ENCODE assay signal across 9 mouse cellular contexts in genomic region chr9:96888742-96889344, GRCm38 (mm10). TPM values are rescaled to one million over a fixed set of nuclear protein-coding genes. Genes with fewer than 3 reads are reported as not detected.
A peak's percentile ranks its signal among the peaks of the same experiment; 100 is the strongest.
DNase-seq lines count a peak whose midpoint lies in the region; ATAC-seq and TF ChIP-seq lines count a peak whose summit lies in the region.
"Had no signal": no experiment of that assay in that cellular context is flagged by ENCODE, and none has a peak within 500 bp of the region (broad histone marks: within the 10 kb centered on the region; RNA-seq: fewer than 3 reads in every experiment).

No protein-coding gene starts in this region.

- peak overlapping the region; percentile 93 for H3K4me2 ChIP-seq in embryonic facial prominence, embryonic 15.5 days (replicated peaks)
- H3K4me2 ChIP-seq in hindbrain, embryonic 13.5 days: peak overlapping the region; percentile 72
- H3K4me2 ChIP-seq in limb, embryonic 14.5 days (replicated peaks; ENCODE audit: low read depth, low read length, severe bottlenecking): peak overlapping the region; percentile 97
- peak overlapping the region; percentile 78 for H3K4me2 ChIP-seq in myocyte (ENCODE audit: low read depth)

- H3K9ac ChIP-seq in embryonic facial prominence, embryonic 15.5 days: peak overlapping the region; percentile 83
- peak overlapping the region; percentile 88 for H3K9ac ChIP-seq in hindbrain, embryonic 13.5 days
- peak overlapping the region; percentile 89 for H3K9ac ChIP-seq in limb, embryonic 14.5 days (ENCODE audit: low read depth, low read length, severe bottlenecking)

- H3K79me2 ChIP-seq in myocyte (ENCODE audit: control insufficient read depth, insufficient read depth): no peaks in the 10 kb centered on the region

- H3K4me1 ChIP-seq in embryonic facial prominence, embryonic 15.5 days: peaks cover 26% of the 10 kb centered on the region
- H3K4me1 ChIP-seq in hindbrain, embryonic 13.5 days (replicated peaks): peaks cover 85% of the 10 kb centered on the region
- peaks cover 12% of the 10 kb centered on the region for H3K4me1 ChIP-seq in limb, embryonic 14.5 days (ENCODE audit: control insufficient read depth, insufficient read depth, low read length)

- 1% methylated on average over 37 of the region's 37 CpGs for WGBS in embryonic facial prominence, embryonic 15.5 days
- WGBS in hindbrain, embryonic 13.5 days: under 1% methylated on average over 37 of the region's 37 CpGs
- 3% methylated on average over 32 of the region's 37 CpGs for WGBS in limb, embryonic 14.5 days

- H3K36me3 ChIP-seq in embryonic facial prominence, embryonic 15.5 days: no peaks in the 10 kb centered on the region
- H3K36me3 ChIP-seq in hindbrain, embryonic 13.5 days: no peaks in the 10 kb centered on the region
- no peaks in the 10 kb centered on the region for H3K36me3 ChIP-seq in limb, embryonic 14.5 days (ENCODE audit: control insufficient read depth, insufficient read depth, low read length)
- H3K36me3 ChIP-seq in myocyte (ENCODE audit: control insufficient read depth, insufficient read depth): no peaks in the 10 kb centered on the region
- H3K36me3 ChIP-seq: G1E had no signal

- intact Hi-C loops in heart, postnatal 25 days (cut with DNase I): loop anchor here (2.0 kb wide), 1 partner anchor 48 kb away; no protein-coding TSS in a partner anchor

- H3K27ac ChIP-seq in embryonic facial prominence, embryonic 15.5 days (replicated peaks): no peak overlapping the region; the same call in 1 of the 2 replicates
- peak overlapping the region; percentile 87 for H3K27ac ChIP-seq in hindbrain, embryonic 13.5 days
- no peak overlapping the region for H3K27ac ChIP-seq in limb, embryonic 14.5 days (replicated peaks; ENCODE audit: low read depth, low read length)

- no peaks in the 10 kb centered on the region for H3K9me3 ChIP-seq in embryonic facial prominence, embryonic 15.5 days (replicated peaks)
- no peaks in the 10 kb centered on the region for H3K9me3 ChIP-seq in hindbrain, embryonic 13.5 days
- no peaks in the 10 kb centered on the region for H3K9me3 ChIP-seq in limb, embryonic 14.5 days (ENCODE audit: control insufficient read depth, low read length)

- peak overlapping the region; percentile 74 for H3K4me3 ChIP-seq in embryonic facial prominence, embryonic 15.5 days (replicated peaks)
- peak overlapping the region; percentile 53 for H3K4me3 ChIP-seq in hindbrain, embryonic 13.5 days
- H3K4me3 ChIP-seq in limb, embryonic 14.5 days (replicated peaks; ENCODE audit: low read length): peak overlapping the region; percentile 68
- H3K4me3 ChIP-seq in myocyte: peak overlapping the region; percentile 34

- peak; percentile 95 for DNase-seq in heart, adult 11 months
- no peak for DNase-seq in heart, postnatal 25 days (ENCODE audit: low spot score)
- no peak for DNase-seq in limb, embryonic 14.5 days (ENCODE audit: low spot score)
- DNase-seq in urinary bladder, postnatal 25 days (ENCODE audit: low spot score): peak; percentile 26

- no peak for TF ChIP-seq POLR2A in limb, embryonic 14.5 days (IDR thresholded peaks at IDR 0.05; ENCODE audit: borderline replicate concordance, extremely low read depth, insufficient read depth, insufficient read length)
- no peak for TF ChIP-seq POLR2A in myocyte (IDR thresholded peaks at IDR 0.05; ENCODE audit: insufficient read length, low read depth)

- peaks cover 9% of the 10 kb centered on the region; the same call in 1 of the 2 replicates for H3K27me3 ChIP-seq in embryonic facial prominence, embryonic 15.5 days
- no peaks in the 10 kb centered on the region for H3K27me3 ChIP-seq in hindbrain, embryonic 13.5 days
- no peaks in the 10 kb centered on the region for H3K27me3 ChIP-seq in limb, embryonic 14.5 days (ENCODE audit: control insufficient read depth, insufficient read depth, low read length)
- no peaks in the 10 kb centered on the region for H3K27me3 ChIP-seq in myocyte (ENCODE audit: control insufficient read depth, insufficient read depth, insufficient read length)

- peak overlapping the region; percentile 78 for H3ac ChIP-seq in myocyte (ENCODE audit: control insufficient read depth, insufficient read length)

- peak; percentile 4 for ATAC-seq in activated CD4-positive, CD25-positive, alpha-beta regulatory T cell, adult 4 months
- no peak; the same call in none of the 2 replicates for ATAC-seq in embryonic facial prominence, embryonic 15.5 days (ENCODE audit: insufficient number of reproducible peaks, low FRiP score, low TSS enrichment, low read depth)
- ATAC-seq in hindbrain, embryonic 13.5 days (ENCODE audit: low FRiP score): peak; percentile 46
- ATAC-seq in limb, embryonic 14.5 days (ENCODE audit: low FRiP score, low read depth): peak; percentile 16

TF ChIP-seq in myocyte, 11 proteins besides CTCF, POLR2A, EP300 and RAD21:
- TF ChIP-seq TCF12 (IDR thresholded peaks at IDR 0.05; ENCODE audit: insufficient read depth, poor library complexity, severe bottlenecking) (no peak), E2F4 (IDR thresholded peaks at IDR 0.05; ENCODE audit: insufficient read depth) (no peak), SRF (IDR thresholded peaks at IDR 0.05; ENCODE audit: control insufficient read depth, insufficient read length, low read depth) (no peak), MYOD1 (IDR thresholded peaks at IDR 0.05; ENCODE audit: control insufficient read depth in 1 of 3, insufficient read length in 2 of 3, low read depth in 2 of 3) (no peak), MYOG (IDR thresholded peaks at IDR 0.05; ENCODE audit: control insufficient read depth in 1 of 3, insufficient read depth in 1 of 3, insufficient read length in 2 of 3, low read depth in 2 of 3) (no peak), CEBPB (IDR thresholded peaks at IDR 0.05; ENCODE audit: insufficient read depth, poor library complexity, severe bottlenecking) (no peak), TCF3 (IDR thresholded peaks at IDR 0.05; ENCODE audit: insufficient read length, low read depth) (no peak), POLR2AphosphoS2 (IDR thresholded peaks at IDR 0.05; ENCODE audit: insufficient read length, low read depth) (no peak), MAX (IDR thresholded peaks at IDR 0.05; ENCODE audit: low read depth) (no peak), USF1 (IDR thresholded peaks at IDR 0.05; ENCODE audit: low read depth) (no peak), REST (IDR thresholded peaks at IDR 0.05; ENCODE audit: insufficient read depth, insufficient read length) (no peak)

RNA-seq across cellular contexts. Expression of gene Pxylp1, which starts 3.6 kb away (rescaled TPM):
- 10 to 100 TPM; 17.4 to 24.9 TPM for total RNA-seq in heart, postnatal 25 days (2021)
- 10 to 100 TPM; 10.5 to 11.5 TPM for polyA plus RNA-seq in activated CD4-positive, CD25-positive, alpha-beta regulatory T cell, adult 4 months (2017; shearing (Covaris generic))
- 32.7 and 34.4 TPM in 2 replicates for polyA plus RNA-seq in embryonic facial prominence, embryonic 15.5 days (2015; fragmentation: Nextera tagmentation; extraction: Ambion mirVana)
- polyA plus RNA-seq in hindbrain, embryonic 13.5 days (2015; fragmentation: Nextera tagmentation; extraction: Ambion mirVana): 55.7 and 57.4 TPM in 2 replicates
- polyA plus RNA-seq in limb, embryonic 14.5 days (2012; rRNA removed): 26.0 and 29.7 TPM in 2 replicates
- polyA plus RNA-seq in limb, embryonic 14.5 days (2014; fragmentation: Nextera tagmentation; extraction: Ambion mirVana): 27.7 and 29.3 TPM in 2 replicates
- 3.1 TPM for polyA plus RNA-seq in myocyte (2012; fragmentation: generic; extraction: Trizol)
- polyA plus RNA-seq: G1E had no signal

Comparison
In these comparisons a context has a peak if more than half of its experiments do, and no peak if none do; other contexts are left out.
1. DNase-seq: peak in heart, adult 11 months (single experiment) and urinary bladder, postnatal 25 days (single experiment); none in heart, postnatal 25 days (single experiment) and limb, embryonic 14.5 days (single experiment).
2. Peak in every context shown above with its lines, with median percentiles within 50 percentile points of each other: H3K4me2 ChIP-seq, H3K4me3 ChIP-seq and H3K9ac ChIP-seq.